Mouse (Mus musculus): Measurements from ENCODE around the gene Dmc1.

DNA sequence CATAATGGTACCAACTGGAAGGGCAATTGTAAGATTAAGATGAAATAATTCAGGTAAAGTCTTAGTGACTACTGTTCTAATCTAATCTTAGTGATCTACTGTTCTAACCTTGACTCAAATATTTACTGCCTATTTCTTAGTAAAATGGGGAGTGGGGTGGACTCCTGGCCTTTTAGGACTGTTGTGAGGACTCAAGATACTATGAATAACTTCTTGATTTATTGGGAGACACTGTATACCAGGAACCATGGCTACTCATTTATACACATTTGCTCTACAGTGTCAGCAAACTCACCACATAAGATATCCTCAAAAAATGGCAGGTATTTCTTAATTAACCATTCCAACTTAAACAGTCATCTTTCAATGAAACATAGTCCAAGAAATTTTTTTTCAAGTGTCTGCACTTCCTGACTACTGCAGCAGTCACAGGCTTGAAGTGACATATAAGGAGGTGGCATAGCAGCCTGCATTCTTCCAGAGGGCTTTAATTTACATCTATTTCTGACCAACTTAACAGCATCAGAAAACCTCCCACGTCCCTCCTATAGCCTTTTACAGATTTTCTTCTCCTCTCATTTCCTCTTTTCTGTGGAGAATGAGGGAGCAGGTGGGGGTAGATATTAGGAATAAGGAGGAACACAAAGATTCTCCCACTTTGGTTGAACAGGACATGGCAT lies 29.2 kb downstream of the Dmc1 start:
- no peak for TF ChIP-seq POLR2A (IDR thresholded peaks at IDR 0.05; ENCODE audit: insufficient read depth, low read depth, low read length)
- TF ChIP-seq CTCF (IDR thresholded peaks at IDR 0.05; ENCODE audit: insufficient read depth, low read depth, low read length), result no peak
